Mouse (Mus musculus): ENCODE data around the gene Comp.

Gene Comp

GRCm38 (mm10) chr8:70404212-70404611 is 30.9 kb downstream of the Comp start:
- no peak for DNase-seq

- DNase-seq = no peak
Observed at GRCm38 (mm10) chr8:70405189-70405588, 31.8 kb downstream of the Comp start.

GRCm38 (mm10) chr8:70406427-70407069 is 33.2 kb downstream of the Comp start:
- no peak for DNase-seq

GRCm38 (mm10) chr8:70408301-70408700 is 34.9 kb downstream of the Comp start:
- DNase-seq = no peak

GRCm38 (mm10) chr8:70409019-70409418 is 35.7 kb downstream of the Comp start:
- no peak for DNase-seq

GRCm38 (mm10) chr8:70409455-70409871 is 36.1 kb downstream of the Comp start:
- DNase-seq = peak; percentile 96

GRCm38 (mm10) chr8:70410281-70410680 is 36.9 kb downstream of the Comp start:
- DNase-seq = no peak

GRCm38 (mm10) chr8:70414310-70414946 is 41.1 kb downstream of the Comp start:
- no peak for DNase-seq

- DNase-seq = no peak
Observed at GRCm38 (mm10) chr8:70415540-70416451, 42.4 kb downstream of the Comp start.

GRCm38 (mm10) chr8:70416941-70417340 is 43.6 kb downstream of the Comp start:
- DNase-seq = no peak

GRCm38 (mm10) chr8:70417914-70418313 is 44.6 kb downstream of the Comp start:
- DNase-seq = no peak

GRCm38 (mm10) chr8:70418954-70419353 is 45.6 kb downstream of the Comp start:
- peak; percentile 93 for DNase-seq

- no peak for DNase-seq
Observed at GRCm38 (mm10) chr8:70419879-70420643, 46.7 kb downstream of the Comp start.

- no peak for DNase-seq
Observed at GRCm38 (mm10) chr8:70421349-70422104, 48.2 kb downstream of the Comp start.

- DNase-seq = no peak
Observed at GRCm38 (mm10) chr8:70422722-70423121, 49.4 kb downstream of the Comp start.

- no peak for DNase-seq
Observed at GRCm38 (mm10) chr8:70426300-70426907, 53.0 kb downstream of the Comp start.

GRCm38 (mm10) chr8:70431213-70431612 is 57.9 kb downstream of the Comp start:
- DNase-seq = no peak
